Mouse (Mus musculus) layer of hippocampus, adult 9-10 months (tissue): ENCODE measurements at regions not wholly inside any gene's neighbourhood (a gene's known extent, or its start where the extent isn't known, plus 50 kb on each side); places are given as distances from the start of the nearest gene placed in this dataset.
"Not testable (repeated sequence)": the region's sequence is repeated elsewhere in the genome, so short reads cannot be mapped to it uniquely, and the experiment has no call there.

Source experiments
- DNase-seq: peaks from one replicate; pipeline ENCODE4 v3.0.0; 2022; ENCODE audit warnings: low spot score

DNA sequence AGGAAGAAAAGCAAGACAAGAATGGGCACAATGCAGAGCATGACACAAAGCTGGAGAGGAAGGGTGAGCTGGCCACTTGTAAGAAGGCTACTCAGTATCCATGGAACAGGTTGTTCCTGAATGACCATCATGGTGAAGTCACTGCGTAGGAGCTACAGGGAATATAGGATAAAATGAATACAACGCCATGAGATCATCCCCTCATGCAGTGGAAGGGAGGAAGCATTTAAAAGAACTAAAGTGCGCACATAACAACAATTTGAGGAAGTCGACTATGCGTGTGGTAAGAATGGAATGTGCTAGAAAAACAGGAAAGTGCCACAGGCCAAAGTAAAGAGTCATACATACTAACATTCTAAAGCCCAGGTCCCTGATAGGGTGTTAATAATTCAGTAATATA lies 246.4 kb upstream of the Klf6 start:
- DNase-seq: no peak

DNA sequence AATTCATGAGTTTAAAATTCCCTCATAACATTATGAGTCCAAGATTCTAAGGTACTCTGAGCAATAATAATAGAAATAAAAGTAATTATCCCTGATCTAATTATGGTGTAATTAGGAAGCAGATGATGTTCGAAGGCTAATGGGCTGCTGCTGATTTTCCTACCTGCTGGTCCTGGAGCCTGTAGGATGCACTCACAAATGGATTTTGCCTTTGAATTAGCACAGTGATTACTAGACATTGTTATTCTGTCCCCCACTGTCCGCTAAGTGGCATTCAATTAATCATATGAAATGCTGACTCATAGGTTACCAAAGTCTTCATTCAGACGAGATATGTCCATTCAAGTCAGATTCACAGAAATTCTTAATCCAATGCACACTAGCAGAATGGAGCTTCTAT lies 246.0 kb upstream of the Klf6 start:
- DNase-seq: no peak

DNA sequence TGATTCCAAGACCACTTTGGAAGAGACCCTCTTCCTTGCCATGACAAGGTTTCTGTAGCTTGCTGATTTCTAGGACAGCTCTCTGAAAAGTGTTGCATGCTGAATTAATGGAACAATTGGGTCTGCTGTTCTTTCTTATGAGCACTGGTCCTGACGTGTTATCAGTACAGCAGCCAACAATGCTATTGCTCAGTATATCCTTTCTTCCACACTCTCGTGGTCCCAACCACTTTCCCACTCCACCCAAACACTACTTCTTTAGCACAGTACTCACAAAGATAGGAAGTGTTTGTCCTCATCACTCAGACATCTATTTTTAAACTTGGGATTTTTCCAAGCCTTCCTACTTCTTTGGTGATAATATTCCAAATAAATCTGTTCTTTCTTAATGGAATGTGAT lies 233.2 kb upstream of the Klf6 start:
- DNase-seq: no peak

DNA sequence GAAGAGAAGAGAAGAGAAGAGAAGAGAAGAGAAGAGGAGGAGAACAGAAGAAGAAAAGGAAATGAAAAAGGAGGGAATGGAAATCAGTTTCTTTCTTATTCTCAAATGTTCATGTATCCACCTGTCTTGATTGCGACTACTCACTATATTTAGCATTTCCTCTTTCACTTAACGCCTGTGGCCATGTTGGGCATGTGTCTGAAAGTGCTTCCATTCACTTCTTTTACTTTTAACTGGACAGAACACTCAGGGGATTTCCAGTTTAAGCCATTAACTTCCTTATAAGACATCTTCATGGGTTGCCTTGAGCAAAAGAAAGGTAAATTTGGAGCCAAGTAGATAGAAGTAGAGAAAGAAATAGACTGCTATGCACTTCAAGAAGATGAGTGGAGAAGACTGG lies 226.3 kb upstream of the Klf6 start:
- no peak for DNase-seq

DNA sequence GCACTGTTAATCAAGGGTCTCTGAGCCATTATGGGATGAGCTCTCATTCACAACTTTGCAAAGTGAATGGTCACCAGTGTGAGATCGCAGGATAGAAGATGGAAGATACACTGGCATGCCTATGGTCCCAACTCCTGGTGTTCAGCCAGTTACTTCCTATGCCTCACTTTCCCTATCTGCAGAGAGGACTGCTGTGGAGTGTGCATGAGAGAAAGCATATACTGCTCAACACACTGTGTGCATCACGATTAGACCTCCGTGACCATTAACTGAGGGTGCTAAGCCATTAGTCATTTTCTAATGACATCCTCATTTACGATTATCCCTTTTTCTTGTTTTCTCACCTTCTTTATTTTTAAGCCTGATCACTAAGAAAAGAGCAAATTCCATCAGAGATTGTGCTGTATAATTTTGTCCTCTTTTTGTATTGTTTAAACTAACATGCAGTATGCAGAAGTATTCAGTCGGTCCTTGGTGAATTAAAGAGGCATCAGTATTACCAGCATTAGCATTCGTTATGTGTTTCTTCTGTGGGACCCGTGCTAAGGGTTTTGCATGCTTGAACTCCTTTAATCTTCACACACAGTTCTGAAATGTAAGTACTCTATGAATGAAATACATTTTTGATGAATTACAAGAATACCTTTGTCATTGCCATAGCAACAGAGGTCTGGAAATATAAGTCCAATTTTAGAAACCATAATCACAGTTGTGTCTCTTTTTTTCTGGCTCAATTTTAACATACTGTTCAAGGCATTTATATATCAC lies 219.4 kb upstream of the Klf6 start:
- no peak for DNase-seq

DNA sequence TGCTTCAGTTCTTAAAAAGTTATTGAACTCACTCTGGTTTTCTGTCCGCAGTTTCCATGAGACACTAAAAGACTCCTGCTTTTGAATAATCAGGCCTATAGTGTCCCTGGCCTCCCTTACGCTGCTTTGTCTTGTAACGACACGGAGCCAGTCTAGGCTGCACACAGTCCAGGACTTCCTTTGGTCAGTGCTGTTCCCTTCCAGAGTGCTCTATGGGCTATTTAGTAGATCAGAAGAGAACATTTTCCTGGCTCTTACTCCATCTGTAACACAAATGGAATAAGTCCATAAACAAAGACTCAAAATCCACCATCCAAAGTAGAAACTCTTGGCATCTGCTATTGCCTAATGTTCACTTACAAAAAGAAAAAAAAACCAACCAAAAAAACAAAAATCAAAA lies 213.0 kb upstream of the Klf6 start:
- no peak for DNase-seq

DNA sequence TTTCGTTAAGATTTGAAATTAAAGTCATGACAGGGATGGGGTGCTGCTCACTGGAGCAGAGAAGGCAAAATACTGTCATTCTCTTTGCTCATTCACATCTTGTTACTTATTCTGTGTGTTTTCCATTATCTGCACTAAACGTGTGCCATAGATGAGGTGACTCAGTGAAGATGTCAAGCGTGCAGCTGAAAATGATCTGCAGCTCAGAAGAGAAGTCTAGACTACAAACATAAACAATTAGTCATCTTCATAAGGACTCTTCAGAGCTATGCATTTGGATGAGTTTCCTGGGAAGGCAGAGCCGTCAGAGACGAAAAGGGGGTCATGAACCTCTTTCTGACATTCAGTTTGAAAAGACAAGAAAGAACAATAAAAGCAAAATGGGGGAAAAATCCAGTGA lies 203.7 kb upstream of the Klf6 start:
- no peak for DNase-seq

DNA sequence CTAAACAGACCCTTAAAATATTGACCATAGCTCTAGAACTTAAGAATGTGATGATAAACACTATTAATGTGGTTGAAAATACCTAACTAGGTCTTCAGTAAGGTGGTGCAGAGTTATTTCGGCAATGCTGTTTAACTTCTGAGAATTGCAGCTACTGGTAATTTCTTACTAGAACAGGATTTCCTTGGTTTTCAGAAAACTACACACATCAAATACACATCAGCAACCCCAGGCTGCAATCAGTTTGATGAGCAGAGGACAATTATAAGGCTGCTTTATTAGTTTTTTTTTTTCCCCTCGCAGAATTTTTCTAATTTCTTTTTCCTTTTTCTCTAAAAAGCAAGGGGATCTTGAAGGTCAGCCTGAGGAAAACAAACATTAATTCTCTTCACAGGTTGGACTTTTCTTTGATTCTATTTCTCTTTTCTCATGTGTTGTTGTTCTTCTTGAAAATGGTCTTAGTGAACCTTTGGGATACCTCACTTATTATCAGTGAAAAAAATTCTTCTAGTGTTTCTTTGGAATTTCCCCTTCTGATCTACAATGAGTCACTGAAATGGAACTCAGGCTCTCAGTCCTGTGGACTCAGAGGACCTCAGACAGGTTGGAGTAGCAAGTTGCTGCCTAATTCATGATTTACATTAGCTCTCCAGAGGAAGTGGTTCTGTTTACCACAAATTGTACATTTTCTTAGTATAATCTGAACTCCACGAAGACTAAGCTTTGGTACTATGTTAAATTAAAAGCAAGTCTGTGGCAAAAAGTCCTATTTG lies 194.9 kb upstream of the Klf6 start:
- DNase-seq: no peak

DNA sequence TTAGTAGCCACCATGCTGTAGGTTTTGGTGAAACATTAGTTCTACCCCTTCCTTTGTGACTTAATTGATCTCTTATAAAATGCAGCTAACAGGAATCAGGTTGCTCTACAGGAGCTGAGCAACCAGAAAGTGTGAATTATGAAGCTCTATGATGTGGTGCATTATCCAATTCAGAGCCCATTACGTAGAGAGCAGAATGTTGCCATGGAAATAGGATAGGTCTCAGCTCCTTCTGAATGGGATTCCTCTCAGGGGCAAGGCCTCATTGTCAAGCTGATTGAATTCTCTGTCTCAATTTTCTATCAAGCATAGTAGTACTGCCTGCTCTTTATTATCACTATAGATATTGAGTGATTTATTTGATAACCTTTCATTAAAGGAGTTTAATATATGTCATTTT lies 185.6 kb upstream of the Klf6 start:
- DNase-seq: no peak

DNA sequence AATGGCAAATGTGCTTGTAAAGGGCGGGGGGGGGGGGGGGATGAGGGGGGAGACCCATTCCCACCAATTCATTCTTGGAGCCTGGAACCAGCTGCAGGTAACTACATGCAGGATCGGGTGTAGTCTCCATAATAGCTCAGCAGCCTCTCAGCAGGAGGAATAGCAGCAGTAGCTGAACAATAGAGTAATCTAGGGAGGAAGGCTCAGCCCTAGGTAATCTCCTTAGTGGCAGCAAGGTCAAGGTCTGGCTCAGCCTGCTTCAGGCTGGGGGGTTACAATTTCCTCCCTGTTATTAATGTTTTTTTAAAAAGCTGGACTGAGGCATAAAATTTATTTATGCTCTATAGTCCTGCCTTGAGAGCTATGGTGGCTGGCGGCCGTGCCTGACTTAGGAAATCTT lies 171.2 kb upstream of the Klf6 start:
- DNase-seq: no peak

DNA sequence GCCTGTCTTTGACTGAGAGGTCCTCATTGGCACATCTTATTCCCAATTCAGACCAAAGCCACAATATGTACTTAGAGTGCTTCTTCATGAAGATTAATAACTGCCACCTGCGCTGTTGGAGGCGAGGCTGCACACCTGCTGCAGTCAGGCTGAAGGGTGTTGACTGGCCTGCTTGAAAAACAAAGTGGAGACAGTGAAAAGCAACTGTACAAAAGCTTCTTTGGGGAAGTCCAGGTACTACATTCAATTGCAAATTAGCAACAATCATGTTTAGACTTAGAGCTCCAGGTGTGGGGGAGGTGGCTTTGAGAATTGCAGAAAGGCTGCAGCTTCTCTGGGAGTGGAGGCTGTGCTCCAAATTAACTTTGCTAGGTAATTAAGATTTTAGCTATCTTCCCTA lies 170.6 kb upstream of the Klf6 start:
- not testable (repeated sequence) for DNase-seq

DNA sequence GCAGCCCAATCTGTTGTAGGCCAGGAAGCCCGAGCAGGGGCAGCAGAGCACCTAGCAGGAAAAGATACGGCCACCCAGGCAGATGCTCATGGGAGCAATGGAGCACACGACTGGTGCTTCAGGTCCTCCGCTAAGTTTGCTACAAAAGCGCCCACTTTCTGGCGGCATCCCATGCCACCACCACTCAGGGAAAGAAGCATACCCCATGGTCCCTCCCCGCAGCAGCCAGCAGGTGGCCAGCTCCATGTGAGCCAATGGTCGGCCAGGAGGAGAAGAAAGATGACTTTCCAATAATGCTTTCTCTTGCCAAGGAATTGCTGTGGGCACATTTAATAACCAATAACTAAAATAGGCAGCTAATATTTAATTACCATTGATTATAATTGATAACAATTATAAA lies 166.7 kb upstream of the Klf6 start:
- no peak for DNase-seq

DNA sequence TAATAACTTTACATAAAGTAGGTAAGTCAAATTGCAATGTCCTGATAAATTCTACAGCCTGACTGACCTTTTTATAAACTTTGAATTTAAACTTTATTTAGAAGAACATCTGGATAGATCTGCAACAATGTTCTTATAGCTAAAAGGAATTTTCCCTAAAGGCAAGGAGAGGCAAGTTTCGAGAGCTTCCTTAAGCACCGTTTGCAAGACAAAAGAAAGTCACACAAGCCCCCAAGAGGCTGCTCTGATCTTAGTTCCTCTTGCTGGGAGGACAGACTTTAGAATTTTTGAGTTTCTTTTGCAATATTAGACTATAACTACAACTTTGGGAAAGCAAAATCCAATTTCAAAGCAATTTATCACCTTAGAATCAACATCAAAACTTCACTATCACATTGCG lies 165.7 kb upstream of the Klf6 start:
- not testable (repeated sequence) for DNase-seq

DNA sequence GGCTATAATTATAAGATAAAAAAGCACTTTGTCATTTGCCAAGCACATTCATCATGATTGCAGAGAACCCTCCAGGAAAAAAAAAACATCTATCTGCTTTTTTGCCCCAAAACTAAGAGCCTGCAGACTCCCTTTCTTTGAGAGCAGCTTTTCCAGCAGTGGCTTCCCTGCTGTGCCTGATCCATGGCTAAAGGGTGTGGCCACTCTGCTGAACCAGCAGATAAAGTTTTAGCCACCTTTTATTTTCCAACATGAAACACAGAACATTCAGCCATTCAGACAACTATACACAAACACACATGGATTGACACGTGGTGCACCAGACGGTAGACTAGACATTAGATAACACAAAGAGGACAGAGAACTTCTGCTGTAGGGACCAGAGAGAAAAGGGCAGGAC lies 164.9 kb upstream of the Klf6 start:
- no peak for DNase-seq

DNA sequence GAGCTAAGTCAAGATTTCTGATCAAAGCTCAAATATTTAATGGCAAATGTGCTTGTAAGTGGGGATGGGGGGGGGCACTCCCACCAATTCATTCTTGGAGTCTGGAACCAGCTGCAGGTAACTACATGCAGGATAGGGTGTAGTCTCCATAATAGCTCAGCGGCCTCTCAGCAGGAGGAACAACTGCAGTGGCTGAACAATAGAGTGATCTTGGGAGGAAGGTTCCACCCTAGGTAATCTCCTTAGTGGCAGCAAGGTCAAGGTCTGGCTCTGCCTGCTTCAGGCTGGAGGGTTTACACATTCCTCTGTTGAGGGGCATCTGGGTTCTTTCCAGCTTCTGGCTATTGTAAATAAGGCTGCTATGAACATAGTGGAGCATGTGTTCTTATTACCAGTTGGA lies 164.0 kb upstream of the Klf6 start:
- not testable (repeated sequence) for DNase-seq

DNA sequence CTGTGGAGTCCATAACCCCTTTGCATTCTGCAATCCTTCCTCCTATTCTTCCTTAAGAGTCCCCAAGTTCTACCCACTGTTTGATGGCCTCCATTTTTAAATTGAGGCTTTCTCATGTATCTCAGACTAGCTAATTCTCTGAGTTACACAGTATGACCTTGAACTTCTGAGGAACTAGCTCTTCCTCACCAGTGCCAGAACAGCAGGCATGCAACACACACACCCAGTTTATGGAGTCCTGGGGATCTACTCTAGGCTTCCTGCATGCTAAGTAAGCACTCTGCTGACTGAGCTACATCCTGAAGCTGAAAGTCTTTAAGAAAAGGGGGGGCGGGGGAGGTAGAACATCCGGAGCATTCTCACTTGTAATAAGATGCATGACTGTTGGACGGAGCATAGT lies 159.2 kb upstream of the Klf6 start:
- no peak for DNase-seq

DNA sequence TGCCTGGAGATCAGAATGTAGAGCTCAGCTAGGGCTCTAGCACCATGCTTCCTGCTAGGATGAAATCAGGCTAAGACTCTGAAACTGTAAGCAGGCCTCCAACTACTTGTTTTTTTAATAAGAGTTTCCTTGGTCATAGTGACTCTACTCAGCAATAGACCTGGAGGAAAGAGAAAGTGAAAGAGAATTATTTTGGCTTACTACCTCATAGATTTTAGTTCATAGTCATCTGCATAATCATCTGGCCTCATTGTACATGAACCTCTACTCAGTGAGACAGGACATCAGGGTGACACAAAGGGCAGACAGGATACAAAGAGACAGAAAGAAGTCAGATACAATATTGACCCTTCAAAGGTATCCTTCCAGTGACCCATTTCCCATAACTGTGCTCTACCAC lies 156.3 kb upstream of the Klf6 start:
- no peak for DNase-seq

DNA sequence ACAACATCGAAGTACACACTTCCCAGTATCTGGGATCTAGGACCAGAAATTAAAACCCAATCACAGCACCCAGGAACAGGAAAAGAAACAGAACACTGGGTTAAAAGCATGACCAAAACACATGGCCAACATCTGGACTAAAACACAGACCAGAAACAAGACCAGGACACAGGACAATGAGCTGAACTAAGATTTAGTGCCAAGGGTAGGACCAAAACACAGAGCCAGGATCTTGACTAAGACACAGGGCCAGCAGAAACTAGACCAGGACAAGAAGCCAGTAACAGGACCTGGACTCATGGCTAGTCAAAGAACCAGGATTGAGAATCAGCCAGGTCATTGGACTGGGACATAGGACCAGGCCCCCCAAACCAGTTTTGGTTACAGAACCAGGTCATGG lies 149.6 kb upstream of the Klf6 start:
- no peak for DNase-seq

DNA sequence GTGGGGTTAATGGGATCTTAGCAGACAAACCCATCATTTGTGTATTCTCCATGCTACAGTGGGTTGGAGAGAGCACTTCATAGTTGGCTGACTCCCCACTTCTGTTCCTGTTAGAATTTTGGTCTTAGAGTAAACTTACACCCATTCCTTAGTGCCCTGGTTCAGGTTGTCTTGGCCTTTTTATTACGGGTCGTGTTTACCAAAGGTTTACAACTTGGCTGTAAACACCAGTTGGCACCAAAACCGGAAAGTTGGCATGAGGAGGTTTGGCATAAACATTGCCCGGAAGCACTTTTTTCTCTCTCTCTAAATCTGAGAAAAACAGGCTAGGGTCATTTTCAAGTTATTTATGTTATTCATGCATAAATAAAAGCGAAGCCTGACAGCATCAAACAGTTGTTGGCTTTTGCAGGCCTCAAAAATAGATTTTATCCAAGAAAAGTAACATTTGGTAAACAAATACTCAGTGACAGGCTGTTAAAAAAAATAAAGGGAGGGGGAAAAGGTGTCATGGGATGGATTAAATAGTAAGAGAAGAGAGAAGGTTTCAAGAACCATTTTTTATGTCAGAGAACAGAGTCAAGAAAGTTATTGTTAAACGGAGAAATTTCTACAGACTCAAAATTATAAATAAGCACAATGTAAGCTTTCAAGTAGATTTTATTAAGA lies 148.0 kb upstream of the Klf6 start:
- no peak for DNase-seq

DNA sequence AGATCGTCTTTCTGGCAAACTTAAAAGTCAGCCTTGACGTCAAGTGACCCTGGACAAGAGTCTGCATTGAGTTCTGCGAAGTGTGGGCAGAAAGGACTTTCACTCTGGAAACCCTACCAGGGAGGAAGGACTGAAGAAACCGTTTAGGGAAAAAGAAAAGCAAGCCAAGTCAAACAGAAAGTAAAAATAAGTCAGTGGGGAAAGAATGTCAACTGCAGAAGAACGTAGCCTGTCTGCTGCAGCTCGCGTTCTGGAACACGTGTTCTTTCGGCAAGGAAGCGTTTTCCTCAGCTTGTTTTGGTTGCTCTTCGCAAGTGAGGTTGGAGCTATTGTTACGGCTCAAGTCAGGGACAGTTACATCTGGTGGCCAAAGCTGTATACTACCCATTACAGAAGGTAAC lies 147.1 kb upstream of the Klf6 start:
- no peak for DNase-seq

DNA sequence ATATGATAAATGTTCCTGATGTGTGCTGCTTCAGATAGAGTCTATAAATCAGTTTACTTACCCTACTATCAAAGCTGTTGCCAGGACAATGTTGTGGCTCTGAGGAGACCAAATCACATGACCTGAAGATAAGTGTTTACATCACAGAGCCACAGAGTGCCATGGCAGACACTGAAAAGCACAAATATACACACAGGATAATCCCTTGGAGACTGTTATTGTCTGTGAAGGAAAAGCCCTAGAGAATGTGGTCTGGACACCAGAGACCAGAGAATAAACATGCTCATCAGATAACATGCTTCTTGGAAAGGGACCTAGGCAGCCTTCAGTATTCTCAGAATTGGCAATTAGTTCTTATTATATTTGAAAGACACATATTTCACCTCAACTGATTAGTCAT lies 146.5 kb upstream of the Klf6 start:
- DNase-seq: no peak

DNA sequence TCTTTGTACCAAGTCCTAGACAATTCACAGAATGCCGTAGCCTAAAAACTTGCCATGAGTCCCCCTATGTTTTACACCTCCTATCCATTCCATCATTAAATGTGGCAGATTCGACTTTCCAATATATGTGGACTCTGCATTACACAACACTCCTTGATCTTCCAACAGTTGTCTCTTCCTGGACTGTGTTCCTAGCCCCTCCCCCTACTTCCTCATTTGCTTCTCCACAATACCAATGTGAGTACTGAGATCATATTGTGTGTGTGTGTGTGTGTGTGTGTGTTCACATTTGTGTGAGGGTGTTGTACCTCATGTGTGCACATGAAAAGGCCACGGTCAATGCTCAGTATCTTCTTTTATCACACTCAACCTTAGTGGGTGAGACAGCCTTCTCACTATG lies 144.5 kb upstream of the Klf6 start:
- no peak for DNase-seq

DNA sequence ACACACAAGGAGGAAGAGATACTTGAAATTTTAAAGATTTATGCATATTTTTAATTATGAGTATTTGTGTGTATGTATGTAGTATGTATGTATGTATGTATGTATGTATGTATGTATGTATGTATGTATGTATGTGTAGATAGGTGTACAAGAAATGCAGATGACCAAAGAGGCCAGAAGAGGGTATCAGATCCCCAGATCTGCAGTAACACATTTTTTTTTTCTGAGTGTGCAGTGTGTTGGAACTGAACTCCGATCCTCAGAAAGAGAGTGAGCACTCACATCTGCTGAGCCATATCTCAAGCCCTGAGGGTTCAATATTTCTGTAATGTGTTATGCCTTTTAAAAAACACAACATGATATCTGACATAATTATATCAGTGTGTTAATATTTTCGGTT lies 138.0 kb upstream of the Klf6 start:
- no peak for DNase-seq
